Mouse (Mus musculus) induced T-regulatory cell, adult 2 months (primary cell): ENCODE measurements around the gene Olfr847.

Source experiments
- DNase-seq: peaks from one replicate; pipeline ENCODE4 v3.0.0-alpha.2; 2012; ENCODE audit warnings: low read depth

The Olfr847 gene

DNA sequence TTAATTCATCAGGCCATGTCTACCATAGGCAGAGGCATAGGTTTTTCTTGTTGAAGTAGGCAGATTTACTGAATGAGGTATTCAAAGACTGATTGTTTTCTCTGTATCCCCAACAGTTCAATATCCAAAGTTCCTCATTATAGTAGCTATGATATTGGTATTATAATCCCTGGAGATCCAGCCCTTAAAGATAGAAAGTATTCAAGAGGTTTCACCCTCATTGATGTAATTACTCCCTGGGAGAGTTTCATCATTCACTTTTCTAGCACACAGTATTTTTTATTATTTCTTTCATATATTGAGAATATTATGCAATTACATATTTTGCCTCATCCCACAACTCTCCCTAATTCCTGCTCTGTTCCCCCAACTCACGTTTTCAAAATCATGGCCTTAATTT is at the start of gene Olfr847:
Olfr847 (minus strand) TSS at position 101 of the 400 bp plus-strand sequence.
- no peak for DNase-seq

DNA sequence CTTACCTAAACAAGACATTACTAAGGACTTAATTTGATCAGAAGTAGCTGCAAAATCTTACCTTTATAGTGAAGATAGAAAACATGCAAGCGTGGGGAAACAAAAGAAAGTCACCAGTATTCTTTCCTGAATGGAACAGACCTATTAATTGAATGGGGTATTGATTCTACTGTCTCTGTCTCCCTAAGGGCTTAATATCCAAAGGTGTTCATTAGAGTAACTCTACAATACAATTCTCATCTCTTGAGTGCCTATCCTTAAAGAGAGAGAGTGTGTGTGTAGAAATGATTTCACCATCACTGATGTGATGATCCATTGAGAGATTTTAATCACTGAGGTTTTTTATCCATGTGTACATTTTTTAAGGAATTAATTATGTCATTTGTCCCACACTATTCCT is 14.6 kb downstream of the Olfr847 start, which contains the start of gene Olfr846:
Olfr846 (minus strand) TSS at position 101 of the 400 bp plus-strand sequence.
- no peak for DNase-seq

DNA sequence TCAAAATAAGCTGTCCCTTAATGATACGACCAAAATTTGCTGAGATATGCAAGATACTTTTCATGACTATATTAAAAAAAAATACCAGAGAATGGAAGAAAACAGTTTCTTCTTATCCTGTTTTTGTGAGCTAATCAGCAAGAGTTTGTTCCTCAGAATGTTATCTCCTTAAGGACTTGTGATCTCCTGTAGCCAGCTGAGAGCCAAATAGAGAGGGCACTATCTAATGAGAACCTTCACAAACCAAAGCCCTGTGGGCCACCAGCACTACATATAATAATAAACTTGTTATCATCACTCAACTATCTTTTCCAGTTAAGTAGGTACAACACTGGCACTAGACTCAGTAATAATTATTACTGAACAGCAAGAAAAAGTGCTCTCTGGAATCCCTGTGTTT is 42.3 kb downstream of the Olfr847 start, which contains the start of gene Olfr845:
Olfr845 (plus strand) TSS at position 301 of the 400 bp plus-strand sequence.
- no peak for DNase-seq
